Mouse (Mus musculus) cerebellum, adult 2 months (tissue): ENCODE data around the gene Nsun2.

Experiments
- CTCF ChIP-seq: fragments of 200-500 bp; IDR thresholded peaks from 2 replicates; pipeline ENCODE4 v1.5.1; 2011; ENCODE audit warnings: low read depth, mild to moderate bottlenecking, control low read depth, low read length, moderate library complexity, borderline replicate concordance; ENCODE audit not compliant: insufficient read depth
- POLR2A ChIP-seq: fragments of 200-500 bp; IDR thresholded peaks from 2 replicates; pipeline ENCODE4 v1.6.1; 2011; ENCODE audit warnings: low read length, control low read depth, borderline replicate concordance; ENCODE audit not compliant: insufficient read depth

- TF ChIP-seq POLR2A (no peak), CTCF (no peak)
Observed at GRCm38 (mm10) chr13:69519137-69519536, 14.4 kb upstream of the Nsun2 start.
